Mouse (Mus musculus) liver, embryonic 14.5 days (tissue): ENCODE results near the gene Rpl6.

Source experiments
- CTCF ChIP-seq: IDR thresholded peaks from 2 replicates; pipeline ENCODE4 v1.5.1; 2016; ENCODE audit warnings: antibody characterized with exemption, low read depth, control low read depth
- EP300 ChIP-seq: IDR thresholded peaks from 2 replicates; pipeline ENCODE4 v1.6.1; 2016; ENCODE audit warnings: antibody characterized with exemption, low read depth

- no peak for TF ChIP-seq CTCF
- no peak for TF ChIP-seq EP300
Observed at GRCm38 (mm10) chr5:121179077-121179857, 25.0 kb upstream of the Rpl6 start.
